Mouse (Mus musculus) right cerebral cortex, postnatal 10 days (tissue): ENCODE results near the gene Gsta1.
"Not testable (repeated sequence)": the region's sequence is repeated elsewhere in the genome, so short reads cannot be mapped to it uniquely, and the experiment has no call there.

Source experiments
- DNase-seq, 2 experiments: peaks; one replicate each; pipeline ENCODE4 v3.0.0; 2021; ENCODE audit warnings: low spot score in 2 of 2

Gsta1 gene

DNA sequence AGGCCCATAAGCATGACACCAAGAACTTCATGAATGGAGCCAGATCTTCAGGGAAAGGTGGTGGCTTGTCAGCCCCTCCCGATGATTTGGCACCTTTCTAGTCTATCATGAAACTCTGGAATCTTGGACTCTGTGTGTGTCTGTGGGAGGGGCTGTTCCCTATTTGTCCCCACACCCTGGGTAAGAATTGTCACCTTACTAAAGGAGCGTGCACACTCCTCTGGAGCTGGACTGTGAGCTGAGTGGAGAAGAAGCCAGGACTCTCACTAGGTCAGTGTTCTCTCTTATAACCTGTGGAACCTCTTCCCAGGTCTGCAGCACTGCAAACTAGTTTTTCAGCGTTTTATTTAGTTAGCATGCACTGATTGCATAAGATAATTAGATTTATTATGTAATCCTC, at the start of gene Gsta1:
Gsta1 (plus strand) TSS at position 196 of the 400 bp plus-strand sequence.
- not testable (repeated sequence) for DNase-seq

DNA sequence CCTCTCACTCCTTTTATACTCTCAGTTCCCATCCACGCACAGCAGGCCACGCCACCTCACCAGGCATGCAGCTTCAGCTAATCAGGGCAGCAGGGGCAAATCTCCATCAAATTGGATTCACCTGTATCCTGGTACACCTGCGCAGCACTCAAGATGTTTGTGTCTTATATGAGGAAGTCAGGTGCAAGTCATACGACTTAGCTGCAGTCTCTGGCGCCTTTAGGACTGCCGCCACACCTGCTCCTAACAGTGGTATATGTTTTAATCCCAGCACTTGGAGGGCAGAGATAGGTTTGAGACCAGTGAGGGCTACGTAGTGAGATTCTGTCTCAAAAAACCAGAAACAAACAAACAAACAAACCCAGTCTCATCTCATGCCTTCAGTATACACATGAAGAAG, 48.0 kb upstream of the Gsta1 start, which contains the start of gene Gsta4:
Gsta4 (plus strand) TSS at position 301 of the 400 bp plus-strand sequence.
- not testable (repeated sequence) for DNase-seq

DNA sequence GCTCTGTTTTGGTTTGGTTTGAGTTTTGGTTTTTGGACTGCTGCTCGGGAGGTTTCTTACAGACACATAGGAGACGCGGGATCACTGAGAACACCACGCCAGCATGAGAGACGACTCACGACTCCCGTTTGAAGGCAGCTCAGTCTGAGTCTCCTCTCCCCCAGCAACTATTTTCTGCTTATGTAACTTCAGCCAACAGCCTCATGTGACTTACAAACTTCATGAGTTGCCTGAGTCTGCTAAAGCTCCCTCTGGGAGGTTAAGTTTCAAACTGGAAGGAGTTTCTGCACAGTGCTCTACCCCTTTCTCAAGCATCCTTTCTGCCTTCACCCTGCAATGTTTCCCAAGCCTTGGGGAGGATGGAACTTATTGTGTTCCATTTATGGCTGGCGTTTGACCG, 44.8 kb upstream of the Gsta1 start:
- no peak for DNase-seq

DNA sequence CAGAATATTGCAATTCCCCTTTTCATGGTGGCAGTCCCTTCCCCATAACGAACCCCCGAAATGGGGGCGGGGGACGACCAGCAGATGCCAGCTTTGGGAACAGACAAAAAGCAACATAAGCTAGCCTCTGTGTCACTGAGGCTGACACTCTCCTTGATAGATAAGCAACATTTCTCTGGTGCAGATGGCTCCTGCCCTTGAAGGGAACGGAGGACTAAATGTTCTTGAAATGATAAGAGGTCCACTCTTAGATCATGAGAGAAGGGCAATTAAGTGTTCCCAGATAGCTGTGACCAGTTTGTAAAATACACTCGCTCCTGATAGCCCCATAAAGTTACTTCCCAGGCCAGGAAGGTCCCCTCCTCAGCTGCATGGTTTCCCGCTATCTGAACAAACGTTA, 41.5 kb upstream of the Gsta1 start:
- DNase-seq, result no peak

DNA sequence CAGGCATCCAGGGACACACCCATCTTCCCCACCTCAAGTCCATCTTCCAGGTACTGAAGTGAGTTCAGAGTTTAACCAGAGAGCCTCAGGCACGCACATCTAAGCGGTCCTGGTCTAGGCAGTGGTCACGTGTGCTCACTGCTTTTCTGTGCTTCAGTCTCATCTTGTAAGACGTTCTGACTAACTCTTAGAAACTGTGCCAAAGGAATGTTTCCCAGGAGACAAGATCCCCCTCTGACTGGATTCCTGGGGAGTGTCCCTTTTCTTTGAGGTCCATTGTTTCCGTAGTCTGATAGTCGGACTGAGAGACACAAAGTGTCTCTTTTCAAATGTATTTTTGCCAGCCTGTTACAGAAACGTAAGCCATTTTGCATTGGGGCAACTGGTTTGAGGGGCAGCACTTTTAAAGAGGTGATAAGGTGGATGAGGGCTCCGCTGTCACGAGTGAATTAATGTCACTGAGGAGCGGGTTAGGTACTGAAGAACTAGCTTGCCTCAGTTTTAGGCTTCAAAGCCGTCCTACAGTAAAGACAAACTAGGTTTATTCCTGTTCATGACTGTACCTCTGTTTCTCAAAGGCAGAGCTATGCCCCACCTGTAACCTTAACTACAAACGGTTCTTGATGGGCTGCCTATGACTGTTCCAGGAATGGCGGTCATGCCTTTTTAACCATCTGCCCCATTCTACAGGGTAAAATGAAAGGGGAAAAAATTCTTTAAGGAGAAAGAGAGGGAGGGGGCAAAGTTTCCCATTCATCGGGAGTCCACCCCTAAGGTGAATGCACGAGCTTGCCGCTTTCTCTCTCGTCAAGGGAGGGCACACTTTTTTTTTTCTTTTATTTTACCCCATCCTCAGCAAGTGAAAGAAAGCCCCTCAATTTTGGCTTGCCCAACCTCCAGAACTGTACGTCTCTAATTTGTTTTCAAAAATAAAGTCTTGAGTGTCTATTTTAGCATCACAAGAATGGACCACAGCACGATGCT, 39.5 kb upstream of the Gsta1 start:
- no peak for DNase-seq

DNA sequence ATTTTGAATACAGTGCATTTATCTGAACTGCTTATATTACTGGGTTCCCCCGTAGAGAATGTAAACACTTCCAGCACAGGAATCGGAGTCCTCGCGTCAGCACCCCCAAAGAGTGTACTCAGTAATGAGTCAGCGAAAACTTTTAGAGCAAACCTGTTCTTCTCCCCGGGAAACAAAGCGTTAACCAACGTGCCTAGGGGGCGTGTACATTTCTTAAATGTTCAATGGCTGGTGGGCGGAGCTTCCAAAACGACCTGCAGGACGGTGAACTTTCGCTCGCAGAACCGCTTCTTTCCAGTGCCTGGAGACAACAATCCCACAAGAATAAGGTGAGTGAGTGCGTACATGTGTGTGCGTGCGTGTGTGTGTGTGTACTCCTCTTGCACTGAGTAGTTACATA, 38.7 kb upstream of the Gsta1 start:
- DNase-seq, result peak; percentile 47 to 48

DNA sequence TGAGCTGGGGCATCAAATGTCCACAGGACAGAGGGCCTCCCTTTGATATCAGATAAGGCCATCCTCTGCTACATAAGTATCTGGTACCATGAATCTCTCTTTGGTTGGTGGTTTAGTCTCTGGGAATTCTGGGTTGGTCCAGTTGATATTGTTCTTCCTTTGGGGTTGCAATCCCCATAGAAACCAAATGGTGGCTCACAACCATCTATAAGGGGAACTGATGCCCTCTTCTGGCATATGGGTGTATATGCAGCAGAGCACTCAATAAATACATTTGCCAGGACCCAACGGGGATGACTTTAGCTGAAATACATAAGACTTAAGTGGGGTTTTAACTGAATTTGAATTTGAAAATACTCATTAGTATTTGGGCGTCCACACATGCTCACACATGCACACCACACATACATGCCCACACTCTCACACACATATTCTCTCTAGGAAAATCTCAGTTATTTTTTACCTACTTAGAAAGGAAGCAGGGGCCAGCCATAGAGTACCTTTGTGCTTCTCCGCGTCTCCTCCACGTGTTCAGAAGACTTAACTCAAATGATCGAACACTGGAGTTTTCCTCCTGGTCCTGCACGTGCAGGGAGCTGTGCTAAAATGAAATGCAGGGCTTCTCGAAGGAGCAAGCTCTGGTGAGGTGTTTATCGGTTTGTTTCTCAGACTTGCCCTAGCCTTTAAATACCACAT, 36.4 kb upstream of the Gsta1 start:
- peak; percentile 40 to 52 for DNase-seq

DNA sequence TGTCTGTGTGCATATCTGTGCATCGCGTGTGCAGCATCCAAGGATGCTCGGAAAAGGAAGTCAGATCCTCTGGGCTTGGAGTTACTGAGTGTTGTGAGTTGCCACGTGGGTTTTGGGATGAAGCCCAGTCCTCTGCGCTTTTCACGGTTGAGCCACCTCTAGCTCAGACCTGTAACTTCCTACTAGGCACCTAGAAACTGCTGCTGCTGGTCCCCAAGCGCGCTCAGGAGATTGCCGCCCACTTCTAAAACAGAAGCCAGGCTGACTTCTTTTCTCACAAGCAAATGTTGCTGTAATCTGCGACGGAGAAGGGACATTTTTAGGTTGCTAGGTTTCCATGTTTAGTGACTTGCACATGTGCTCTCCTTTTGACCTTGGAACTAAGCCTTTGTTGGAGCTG, 35.4 kb upstream of the Gsta1 start:
- DNase-seq, result peak; percentile 52 to 58

DNA sequence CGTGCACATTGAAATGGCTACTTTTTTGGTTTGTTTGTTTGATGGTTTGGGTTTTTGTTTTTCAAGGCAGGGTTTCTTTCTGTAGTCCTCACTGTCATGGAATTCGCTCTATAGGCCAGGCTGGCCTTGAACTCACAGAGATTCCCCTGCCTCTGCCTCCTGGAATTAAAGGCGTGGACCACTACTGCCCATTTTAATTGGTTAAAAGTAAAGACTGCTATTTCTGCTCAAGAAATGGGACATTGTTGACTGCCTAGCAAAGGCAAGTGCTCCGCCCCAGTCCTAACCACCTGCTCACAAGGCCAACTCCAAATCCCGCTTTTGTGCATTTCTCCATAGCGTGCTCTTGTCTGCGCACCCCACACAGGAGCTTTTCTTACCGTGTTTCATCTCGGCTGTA, 32.7 kb upstream of the Gsta1 start:
- DNase-seq, result no peak

DNA sequence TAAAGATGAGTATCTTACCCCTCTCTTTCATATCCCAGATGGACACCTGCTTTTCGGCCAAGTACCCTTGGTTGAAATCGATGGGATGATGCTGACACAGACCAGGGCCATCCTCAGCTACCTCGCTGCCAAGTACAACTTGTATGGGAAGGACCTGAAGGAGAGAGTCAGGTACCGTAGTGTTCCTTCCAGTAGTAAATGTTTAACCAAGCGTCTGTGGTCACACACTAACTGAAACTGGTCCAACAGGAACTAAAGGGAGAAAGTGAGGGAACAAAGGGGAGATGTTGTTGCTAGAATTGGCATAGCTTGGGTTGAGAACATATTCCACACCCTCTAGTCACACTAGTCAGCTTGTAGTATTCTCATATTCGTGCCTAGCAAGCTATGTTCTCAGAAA, 26.3 kb upstream of the Gsta1 start:
- DNase-seq, result no peak

DNA sequence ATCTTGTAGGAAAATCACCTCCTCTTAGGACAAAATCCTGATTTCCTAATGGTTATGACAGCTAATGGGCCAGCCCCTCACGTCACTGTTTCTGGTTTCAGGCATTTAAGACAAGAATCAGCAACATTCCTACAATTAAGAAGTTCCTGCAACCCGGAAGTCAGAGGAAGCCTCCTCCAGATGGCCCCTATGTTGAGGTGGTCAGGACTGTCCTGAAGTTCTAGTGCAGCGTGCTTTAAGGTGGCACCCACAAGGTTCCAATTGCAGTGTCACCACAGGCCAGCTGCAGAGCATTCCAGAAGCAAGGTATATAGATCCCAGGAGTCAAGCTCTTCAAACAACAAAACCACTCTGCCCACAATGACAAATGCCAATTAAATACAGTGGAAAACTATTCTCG, 21.5 kb upstream of the Gsta1 start:
- DNase-seq, result no peak

DNA sequence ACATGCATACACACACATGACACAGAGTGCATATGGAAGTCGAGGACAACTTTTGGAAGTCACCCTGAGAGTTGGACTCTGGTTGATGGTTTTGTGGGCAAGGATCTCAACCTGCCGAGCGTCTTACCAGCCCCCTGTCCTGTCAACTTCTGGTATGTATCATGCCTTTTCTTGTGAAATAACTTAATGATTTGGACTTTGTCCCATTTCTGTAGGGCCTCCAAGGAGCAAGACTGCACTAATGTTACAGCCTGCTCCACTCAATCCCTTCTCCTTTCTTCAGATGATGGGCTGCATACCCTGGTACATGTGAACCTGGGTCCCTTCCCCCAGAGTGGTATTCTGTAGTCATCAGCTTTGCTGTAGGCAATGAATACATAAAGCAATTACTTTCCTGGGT, 20.4 kb upstream of the Gsta1 start:
- DNase-seq, result no peak

DNA sequence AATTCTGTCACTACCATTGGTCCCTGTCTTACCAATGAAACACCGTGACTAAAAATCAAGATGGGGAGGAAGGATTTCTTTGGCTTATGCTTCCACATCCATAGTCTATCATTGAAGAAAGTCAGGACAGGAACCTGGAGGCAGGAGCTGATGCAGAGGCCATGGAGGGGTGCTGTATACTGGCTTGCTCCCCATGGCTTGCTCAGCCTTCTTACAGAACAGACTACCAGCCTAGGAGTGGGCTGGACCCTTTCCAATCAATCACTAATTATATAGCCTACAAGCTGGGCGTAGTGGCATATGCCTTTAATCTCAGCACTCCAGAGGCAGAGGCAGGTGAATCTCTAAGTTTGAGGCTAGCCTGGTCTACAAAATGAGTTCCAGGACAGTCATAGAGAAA, 19.6 kb upstream of the Gsta1 start:
- DNase-seq, result no peak

DNA sequence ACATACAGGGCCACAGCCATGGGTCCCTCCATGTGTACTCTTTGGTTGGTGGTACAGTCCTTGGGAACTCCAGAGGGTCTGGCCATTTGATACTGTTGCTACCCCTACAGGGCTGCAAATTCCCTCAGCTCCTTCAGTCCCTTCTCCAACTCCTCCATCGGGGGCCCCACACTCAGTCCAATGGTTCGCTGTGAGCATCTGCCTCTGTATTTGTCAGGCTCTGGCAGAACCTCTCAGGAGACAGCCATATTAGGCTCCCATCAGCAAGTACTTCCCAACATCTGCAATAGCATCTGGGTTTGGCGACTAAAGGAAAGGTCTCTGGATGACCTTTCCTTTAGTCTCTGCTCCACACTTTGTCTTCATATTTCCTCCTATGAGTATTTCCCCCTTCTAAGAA, 18.9 kb upstream of the Gsta1 start:
- no peak for DNase-seq

DNA sequence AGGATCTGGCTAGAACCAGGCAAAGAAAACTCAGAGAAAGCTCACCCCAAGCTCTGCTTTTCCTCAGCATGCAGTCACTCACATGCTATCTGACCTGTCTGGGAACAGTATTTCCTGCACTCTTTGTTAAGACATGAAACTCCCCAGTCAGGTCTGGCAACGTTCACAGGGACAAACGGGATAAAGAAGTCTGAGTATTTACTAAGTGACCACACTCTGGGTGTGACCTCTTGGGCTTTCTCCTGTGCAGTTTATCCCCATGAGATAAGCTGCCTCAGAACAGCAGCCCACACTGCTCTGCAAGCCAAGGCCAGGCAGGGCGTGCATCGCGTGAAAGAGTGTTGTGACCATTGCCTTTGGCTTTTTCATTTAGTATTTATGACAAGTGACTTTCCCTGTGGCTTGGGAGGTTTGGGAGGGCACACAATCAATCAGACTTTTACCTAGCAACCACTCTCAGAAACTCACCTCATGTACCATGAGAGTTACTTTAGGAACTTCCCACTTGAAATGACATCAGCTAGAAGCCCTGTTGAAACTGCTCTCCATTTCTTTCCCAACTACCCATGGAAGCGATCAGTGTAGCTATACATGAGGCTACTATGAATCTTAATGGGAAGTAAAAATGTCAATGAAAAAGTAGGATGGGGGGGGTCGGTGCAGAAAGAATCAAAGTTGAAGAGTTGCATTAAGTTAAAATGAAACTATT, 18.0 kb upstream of the Gsta1 start:
- no peak for DNase-seq

DNA sequence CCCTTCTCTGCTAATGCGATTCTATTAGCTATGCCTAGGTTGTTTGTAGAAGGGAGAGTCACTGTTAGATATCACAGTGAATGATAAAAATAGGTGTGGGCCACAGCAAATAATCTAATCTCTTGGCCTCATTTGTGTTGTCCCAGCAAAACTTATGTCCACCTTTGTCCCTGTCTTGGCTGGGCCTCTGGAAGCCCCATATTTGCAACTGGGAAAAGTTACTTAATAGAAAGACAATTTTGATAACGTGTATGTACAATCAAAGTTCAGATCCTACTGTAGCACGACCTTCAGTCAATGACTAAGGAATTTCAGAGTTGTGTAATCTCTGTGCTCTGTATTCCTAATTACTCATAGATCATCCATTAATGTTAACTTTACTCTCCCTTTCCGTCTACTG, 13.4 kb upstream of the Gsta1 start:
- no peak for DNase-seq

DNA sequence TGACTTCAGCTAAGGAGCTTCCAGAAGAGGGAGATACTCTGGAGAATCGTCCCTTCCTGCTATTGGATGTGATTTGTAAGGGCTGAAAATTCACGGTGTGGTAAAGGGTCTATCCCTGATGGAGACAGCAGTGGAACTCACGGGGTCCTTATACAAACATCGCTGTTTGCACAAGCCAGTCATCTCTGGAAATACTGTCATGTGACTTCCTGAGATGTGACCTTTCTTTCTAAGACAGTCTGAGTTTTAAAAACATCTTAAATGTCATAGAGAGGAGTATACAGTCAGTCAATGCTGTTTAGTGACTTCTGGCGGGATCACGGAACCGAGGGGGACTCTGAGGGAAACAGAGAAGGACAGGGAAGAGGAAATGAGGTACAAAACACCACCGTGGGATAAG, 7.8 kb upstream of the Gsta1 start:
- no peak for DNase-seq

DNA sequence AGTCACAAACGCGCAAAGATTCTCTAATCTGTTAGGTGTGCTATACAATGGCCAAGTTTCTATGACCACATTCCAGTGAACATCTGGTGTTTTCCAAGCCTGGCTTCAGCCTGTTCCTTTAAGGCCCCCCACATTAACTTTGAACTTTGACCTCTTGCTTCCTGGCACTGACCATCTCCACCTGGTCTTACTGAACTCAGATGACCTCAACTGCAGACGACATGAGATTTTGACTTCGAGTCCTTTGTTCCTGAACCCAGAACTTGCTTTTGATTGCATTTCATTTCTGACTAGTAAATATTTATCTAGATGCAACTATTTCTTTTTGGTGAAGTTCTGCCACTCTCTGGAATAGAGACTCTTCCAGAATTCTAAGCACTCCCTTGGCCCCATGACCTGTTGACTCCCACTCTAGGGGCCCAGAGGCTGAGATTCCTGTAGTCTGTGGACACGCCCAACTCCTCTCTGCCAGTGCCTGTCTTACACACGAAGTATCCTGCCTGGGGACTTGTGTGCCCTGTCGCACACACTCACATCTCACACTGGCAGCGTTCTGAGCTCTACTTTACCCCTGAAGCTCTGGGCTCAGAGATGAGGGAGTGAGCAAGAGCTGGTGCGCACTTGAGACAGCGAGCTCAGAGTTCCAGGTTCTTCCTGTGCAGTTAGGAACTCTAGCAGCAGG, 7.1 kb upstream of the Gsta1 start:
- no peak for DNase-seq

DNA sequence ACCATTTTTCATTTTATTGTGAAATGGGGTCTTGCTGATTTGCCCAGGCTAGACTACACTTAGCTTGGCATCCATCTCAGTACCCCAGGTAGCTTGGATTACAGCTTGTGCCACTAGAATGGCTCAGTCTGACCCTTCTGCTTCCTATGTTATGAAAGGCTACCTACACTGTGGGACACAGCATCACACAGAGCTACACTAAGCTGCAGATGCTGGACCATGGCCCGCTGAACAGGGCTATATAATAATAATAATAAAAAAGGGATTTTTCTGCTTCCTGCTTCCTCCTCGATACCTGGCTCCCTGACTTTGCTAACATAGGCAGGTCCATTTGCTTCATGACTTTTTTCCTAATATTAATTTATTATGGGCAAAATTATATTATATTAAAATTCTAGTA, 6.0 kb upstream of the Gsta1 start:
- DNase-seq, result no peak

DNA sequence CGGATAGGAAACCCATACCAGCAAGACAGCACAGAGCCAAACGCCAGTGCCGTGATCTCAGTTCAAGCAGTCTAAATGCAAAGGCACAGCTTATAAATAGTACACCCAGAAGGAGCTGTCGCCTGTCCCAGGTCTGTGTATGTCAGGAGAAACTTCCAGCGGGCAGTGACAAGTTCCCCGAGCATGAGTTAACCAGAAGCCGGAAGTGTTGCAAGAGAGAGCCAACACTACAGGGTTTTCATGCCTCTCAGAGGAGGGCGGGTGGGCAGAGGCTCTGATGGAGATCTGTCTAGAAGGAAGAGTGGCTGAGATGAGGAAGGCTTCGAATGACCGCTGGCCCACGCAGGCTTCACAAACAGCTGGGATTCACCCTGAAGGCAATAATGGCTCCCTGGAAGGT, 5.2 kb upstream of the Gsta1 start:
- no peak for DNase-seq

DNA sequence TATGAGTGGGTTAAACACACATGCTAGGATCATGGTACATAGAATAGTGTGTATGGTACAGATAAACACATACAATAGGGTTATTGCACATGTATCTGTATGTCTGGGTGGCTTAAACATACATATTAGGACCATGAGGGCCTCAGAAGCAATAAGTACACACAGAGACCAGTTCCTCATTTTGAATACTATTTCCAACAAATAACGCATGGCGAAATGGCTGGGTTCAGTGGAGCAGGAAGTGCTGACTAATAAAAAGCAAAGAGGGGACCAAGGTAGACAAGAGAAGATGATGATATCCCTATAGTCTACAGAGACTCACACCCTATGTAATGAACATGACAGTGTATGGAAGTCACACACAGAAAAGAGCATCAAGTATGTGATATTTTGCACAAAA, 2.3 kb upstream of the Gsta1 start:
- DNase-seq, result no peak

DNA sequence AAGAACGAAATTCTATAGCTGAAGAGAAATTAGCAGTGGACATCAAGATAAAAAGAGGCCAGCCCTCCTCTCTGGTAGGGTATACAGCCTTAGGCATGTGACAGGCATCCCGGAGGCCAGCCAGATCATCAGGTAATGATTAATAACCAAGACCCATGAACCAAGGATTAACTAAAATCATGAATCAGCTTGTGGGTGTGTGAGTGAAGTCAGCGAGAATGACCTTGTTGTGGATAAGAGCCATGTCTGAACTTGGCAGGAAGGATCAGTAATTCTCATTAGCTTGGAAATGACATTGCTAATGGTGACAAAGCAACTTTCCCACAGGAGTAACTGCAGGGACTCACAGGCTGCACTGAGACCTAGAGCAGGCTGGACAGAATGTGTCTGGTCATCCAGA, 798 bp upstream of the Gsta1 start:
- not testable (repeated sequence) for DNase-seq
